Mouse (Mus musculus): ENCODE data around the gene Ssx2ip. TPM values are rescaled to one million over a fixed set of nuclear protein-coding genes. Genes with fewer than 3 reads are reported as not detected.

The Ssx2ip gene
- total RNA-seq (2014; fragmentation: Nextera tagmentation): 64.0 and 74.2 TPM in 2 replicates
- total RNA-seq (2017): 53.4 and 58.6 TPM in 2 replicates
- polyA plus RNA-seq (2012): 12.8 and 13.7 TPM in 2 replicates

DNA sequence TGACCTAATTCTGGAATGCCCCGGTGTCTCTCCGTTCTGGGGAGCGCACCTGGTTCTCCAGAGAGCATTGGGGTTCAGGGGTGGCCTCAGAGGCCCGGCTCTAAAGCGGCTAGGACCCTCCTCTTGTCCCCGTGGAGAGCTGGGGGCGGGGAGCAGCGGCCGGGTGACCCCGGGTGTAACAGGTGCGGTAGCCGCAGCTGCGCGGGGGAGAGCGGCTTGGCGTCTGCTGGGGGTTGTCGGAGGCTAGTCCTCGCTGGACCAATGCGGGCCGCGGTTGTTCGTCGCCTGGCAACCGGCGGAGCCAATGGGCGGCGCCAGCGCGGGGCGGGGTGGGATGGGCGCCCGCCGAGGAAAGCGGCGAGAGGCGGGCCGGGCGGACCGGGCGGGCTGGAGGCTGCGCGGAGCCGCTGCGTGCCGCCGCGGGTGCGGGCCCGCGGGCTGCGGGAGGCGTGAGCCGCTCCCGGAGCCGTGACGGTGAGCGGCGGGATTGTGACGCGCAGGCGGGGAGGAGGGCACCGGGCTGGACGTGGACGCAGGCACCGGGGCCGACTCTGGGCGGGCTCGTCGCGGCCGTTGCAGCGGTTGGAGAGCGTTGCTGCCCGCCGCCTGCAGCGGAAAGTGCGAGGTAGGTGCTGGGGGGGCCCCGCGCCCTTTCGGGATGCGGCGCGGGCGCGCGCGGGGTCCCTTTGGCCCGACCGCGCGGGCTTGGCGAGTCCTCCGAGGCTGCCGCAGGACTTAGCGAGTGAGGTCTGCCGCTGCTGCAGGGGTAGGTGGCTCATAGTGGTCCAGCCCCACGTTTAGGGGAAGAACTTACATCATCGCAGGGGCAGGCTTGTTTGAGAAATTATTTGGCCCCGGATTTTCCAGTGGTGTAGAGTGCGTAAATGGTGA is at the start of gene Ssx2ip:
Ssx2ip (plus strand) TSS at position 332 of the 891 bp plus-strand sequence.
- Histone ChIP-seq H3K4me1 (ENCODE audit: insufficient read depth, low read depth, low read length) (peaks cover 52% of the 10 kb centered on the region), H3K36me3 (replicated peaks) (peaks cover 32% of the 10 kb centered on the region), H3K9me3 (replicated peaks) (0 out of 2 replicates have a peak, but pooled peaks cover 5% of the 10 kb centered on the region), H3K4me3 (ENCODE audit: low read depth, low read length) (peak within 1 kb of the TSS; percentile 99), H3K27me3 (ENCODE audit: insufficient read depth, low read length) (no peaks in the 10 kb centered on the region)
- no peak for TF ChIP-seq CTCF (IDR thresholded peaks at IDR 0.05; ENCODE audit: low read depth, low read length)
- TF ChIP-seq GATA1 (IDR thresholded peaks at IDR 0.05; ENCODE audit: borderline replicate concordance, low read length): no peak
- TF ChIP-seq POLR2AphosphoS5 (IDR thresholded peaks at IDR 0.05; ENCODE audit: insufficient replicate concordance, low read depth, low read length): no peak
- no peak for TF ChIP-seq TAL1 (conservative IDR thresholded peaks at IDR 0.05; ENCODE audit: low read depth, low read length)
- no peak for TF ChIP-seq GATA2 (IDR thresholded peaks at IDR 0.05; ENCODE audit: borderline replicate concordance, low read depth, low read length)
- DNase-seq (ENCODE audit: low spot score): peak; percentile 100
- peak; percentile 85 for ATAC-seq (ENCODE audit: extremely low read depth, insufficient number of reproducible peaks, low FRiP score, poor library complexity, severe bottlenecking)

DNA sequence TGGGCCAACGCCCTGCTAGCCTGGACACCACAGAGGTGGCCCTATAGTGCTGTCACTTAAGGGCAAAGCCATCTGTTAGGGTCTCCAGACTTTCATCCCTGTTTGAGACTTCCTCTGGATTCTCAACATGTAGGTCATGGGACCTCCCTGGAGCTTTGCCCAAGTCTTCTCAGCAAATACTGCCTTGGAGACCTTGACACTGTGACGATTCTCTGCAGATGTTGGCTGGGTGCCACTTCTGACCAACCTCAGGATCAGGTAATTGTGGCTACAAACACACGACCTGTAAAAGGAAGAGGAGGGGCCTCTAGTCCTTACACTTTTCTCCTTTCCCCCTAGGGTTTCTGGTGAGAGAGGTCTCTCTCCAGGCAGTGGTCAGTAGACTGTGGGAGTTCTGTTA is 49.3 kb upstream of the Ssx2ip start:
- H3K4me3 ChIP-seq (ENCODE audit: low read depth, low read length): no peak overlapping the region
- no peaks in the 10 kb centered on the region for H3K9me3 ChIP-seq (replicated peaks)
- TF ChIP-seq GATA2 (IDR thresholded peaks at IDR 0.05; ENCODE audit: borderline replicate concordance, low read depth, low read length): no peak
- TF ChIP-seq POLR2AphosphoS5 (IDR thresholded peaks at IDR 0.05; ENCODE audit: insufficient replicate concordance, low read depth, low read length): no peak
- TF ChIP-seq CTCF (IDR thresholded peaks at IDR 0.05; ENCODE audit: low read depth, low read length): no peak
- no peak for TF ChIP-seq GATA1 (IDR thresholded peaks at IDR 0.05; ENCODE audit: borderline replicate concordance, low read length)
- TF ChIP-seq TAL1 (conservative IDR thresholded peaks at IDR 0.05; ENCODE audit: low read depth, low read length): no peak
- peaks cover 6% of the 10 kb centered on the region; the same call in 1 of the 2 replicates for H3K4me1 ChIP-seq (ENCODE audit: insufficient read depth, low read depth, low read length)
- DNase-seq (ENCODE audit: low spot score) (no peak), ATAC-seq (ENCODE audit: extremely low read depth, insufficient number of reproducible peaks, low FRiP score, poor library complexity, severe bottlenecking) (no peak)
- H3K27me3 ChIP-seq (ENCODE audit: insufficient read depth, low read length): no peaks in the 10 kb centered on the region
- H3K36me3 ChIP-seq (replicated peaks): no peaks in the 10 kb centered on the region

DNA sequence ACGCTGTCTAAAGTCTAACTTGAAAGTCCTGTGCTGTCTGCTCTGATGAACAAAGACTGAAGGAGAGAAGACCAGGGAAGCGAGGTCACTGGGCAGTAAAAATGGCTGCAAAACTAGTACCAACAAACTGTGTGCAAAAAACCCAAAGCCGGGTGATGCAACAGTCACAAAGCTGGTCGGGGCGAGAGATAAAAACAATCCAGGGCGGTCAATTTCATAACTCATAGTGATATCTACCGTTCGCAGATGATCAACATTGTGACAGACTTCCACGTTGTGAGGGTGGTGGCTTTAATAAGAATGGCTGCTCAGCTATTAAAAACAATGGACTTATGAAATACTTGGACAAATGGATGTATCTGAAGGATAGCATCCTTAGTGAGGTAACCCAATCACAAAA is 39.0 kb upstream of the Ssx2ip start:
- Histone ChIP-seq H3K4me1 (ENCODE audit: insufficient read depth, low read depth, low read length) (peaks cover 32% of the 10 kb centered on the region), H3K4me3 (ENCODE audit: low read depth, low read length) (no peak overlapping the region; the same call in 1 of the 2 replicates), H3K27me3 (ENCODE audit: insufficient read depth, low read length) (no peaks in the 10 kb centered on the region), H3K9me3 (replicated peaks) (no peaks in the 10 kb centered on the region), H3K36me3 (replicated peaks) (no peaks in the 10 kb centered on the region)
- DNase-seq (ENCODE audit: low spot score) (no peak), ATAC-seq (ENCODE audit: extremely low read depth, insufficient number of reproducible peaks, low FRiP score, poor library complexity, severe bottlenecking) (peak; percentile 42; the same call in 1 of the 2 replicates)
- TF ChIP-seq GATA2 (IDR thresholded peaks at IDR 0.05; ENCODE audit: borderline replicate concordance, low read depth, low read length) (no peak), TAL1 (conservative IDR thresholded peaks at IDR 0.05; ENCODE audit: low read depth, low read length) (peak; percentile 31; the same call in 1 of the 2 replicates)

DNA sequence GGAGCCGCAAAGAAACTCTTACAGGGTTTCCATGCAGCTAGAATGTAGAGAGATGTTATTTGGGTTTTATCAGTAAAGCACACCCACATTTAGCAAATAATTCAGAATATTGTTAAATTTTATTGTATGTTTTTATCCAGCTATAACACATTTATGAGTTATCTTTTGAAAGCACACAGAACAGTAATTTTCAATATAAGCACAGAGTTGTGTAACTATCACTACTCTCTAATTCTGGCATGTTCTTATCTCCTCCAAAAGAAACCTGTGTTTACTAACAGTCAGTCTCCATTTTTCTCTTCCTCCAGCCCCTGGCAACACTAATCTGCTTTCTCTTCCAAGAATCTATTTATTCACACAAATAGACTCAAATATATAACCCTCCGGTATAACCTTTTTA is 37.4 kb upstream of the Ssx2ip start:
- no peaks in the 10 kb centered on the region for H3K9me3 ChIP-seq (replicated peaks)
- no peaks in the 10 kb centered on the region for H3K27me3 ChIP-seq (ENCODE audit: insufficient read depth, low read length)
- ATAC-seq (ENCODE audit: extremely low read depth, insufficient number of reproducible peaks, low FRiP score, poor library complexity, severe bottlenecking): peak; percentile 56
- H3K4me3 ChIP-seq (ENCODE audit: low read depth, low read length): no peak overlapping the region
- DNase-seq (ENCODE audit: low spot score): no peak
- H3K36me3 ChIP-seq (replicated peaks): no peaks in the 10 kb centered on the region
- peaks cover 39% of the 10 kb centered on the region for H3K4me1 ChIP-seq (ENCODE audit: insufficient read depth, low read depth, low read length)
- TF ChIP-seq TAL1 (conservative IDR thresholded peaks at IDR 0.05; ENCODE audit: low read depth, low read length) (0 out of 2 replicates have a peak, but pooled peaks have one; percentile 6), GATA1 (IDR thresholded peaks at IDR 0.05; ENCODE audit: borderline replicate concordance, low read length) (no peak)

DNA sequence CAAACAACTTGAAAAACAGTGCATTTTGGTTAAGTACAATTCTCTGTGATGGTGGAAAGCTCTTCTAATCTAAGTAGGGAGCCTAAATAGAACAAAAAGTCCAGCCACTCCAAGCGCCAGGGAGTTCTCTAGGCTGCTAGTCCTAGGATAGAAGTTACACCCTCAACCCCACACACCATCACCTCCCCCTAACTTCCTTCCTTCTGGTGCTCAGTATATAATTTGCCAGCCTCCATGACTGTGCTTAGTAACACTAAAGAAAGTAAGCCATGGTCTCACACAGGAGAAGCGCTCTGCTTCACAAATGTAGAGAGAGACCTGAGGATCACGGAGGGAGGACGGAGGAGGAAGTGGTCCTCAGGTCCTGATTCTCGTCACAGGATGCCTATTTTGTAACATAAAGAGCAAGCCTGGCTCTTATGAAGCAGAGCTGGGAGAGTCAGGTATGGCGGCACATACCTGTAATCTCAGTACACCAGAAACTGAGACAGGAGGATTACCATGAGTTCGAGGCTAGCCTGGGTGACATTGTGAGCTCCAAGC is 33.8 kb upstream of the Ssx2ip start:
- no peak for DNase-seq (ENCODE audit: low spot score)
- TF ChIP-seq GATA1 (IDR thresholded peaks at IDR 0.05; ENCODE audit: borderline replicate concordance, low read length) (no peak), GATA2 (IDR thresholded peaks at IDR 0.05; ENCODE audit: borderline replicate concordance, low read depth, low read length) (no peak), CTCF (IDR thresholded peaks at IDR 0.05; ENCODE audit: low read depth, low read length) (no peak), TAL1 (conservative IDR thresholded peaks at IDR 0.05; ENCODE audit: low read depth, low read length) (no peak), POLR2AphosphoS5 (IDR thresholded peaks at IDR 0.05; ENCODE audit: insufficient replicate concordance, low read depth, low read length) (no peak)
- Histone ChIP-seq H3K27me3 (ENCODE audit: insufficient read depth, low read length) (no peaks in the 10 kb centered on the region), H3K9me3 (replicated peaks) (no peaks in the 10 kb centered on the region), H3K36me3 (replicated peaks) (no peaks in the 10 kb centered on the region), H3K4me3 (ENCODE audit: low read depth, low read length) (no peak overlapping the region), H3K4me1 (ENCODE audit: insufficient read depth, low read depth, low read length) (peaks cover 27% of the 10 kb centered on the region)
- ATAC-seq (ENCODE audit: extremely low read depth, insufficient number of reproducible peaks, low FRiP score, poor library complexity, severe bottlenecking): no peak

DNA sequence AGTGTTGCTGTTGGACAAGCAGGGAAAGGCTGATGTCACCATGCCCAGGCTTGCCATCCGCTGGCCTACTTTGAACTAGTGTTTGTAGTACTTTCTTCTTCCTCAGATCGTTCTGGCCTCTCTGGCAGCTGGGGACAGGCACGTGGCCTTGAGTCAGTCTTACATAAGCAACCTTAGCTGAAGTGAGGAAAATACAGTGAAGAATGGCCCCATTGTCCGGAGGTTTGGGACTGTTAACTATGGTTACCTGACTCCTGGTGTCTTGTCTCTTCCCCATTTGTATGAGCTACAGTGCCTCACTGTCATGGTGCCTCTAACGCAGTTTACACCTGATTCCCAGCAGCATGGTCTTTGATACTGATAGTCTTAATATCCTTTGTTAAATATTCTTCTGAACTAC is 33.2 kb upstream of the Ssx2ip start:
- Histone ChIP-seq H3K4me3 (ENCODE audit: low read depth, low read length) (no peak overlapping the region), H3K27me3 (ENCODE audit: insufficient read depth, low read length) (no peaks in the 10 kb centered on the region), H3K4me1 (ENCODE audit: insufficient read depth, low read depth, low read length) (peaks cover 27% of the 10 kb centered on the region), H3K36me3 (replicated peaks) (no peaks in the 10 kb centered on the region), H3K9me3 (replicated peaks) (no peaks in the 10 kb centered on the region)
- no peak for TF ChIP-seq POLR2AphosphoS5 (IDR thresholded peaks at IDR 0.05; ENCODE audit: insufficient replicate concordance, low read depth, low read length)
- TF ChIP-seq CTCF (IDR thresholded peaks at IDR 0.05; ENCODE audit: low read depth, low read length): no peak
- TF ChIP-seq TAL1 (conservative IDR thresholded peaks at IDR 0.05; ENCODE audit: low read depth, low read length): no peak
- TF ChIP-seq GATA2 (IDR thresholded peaks at IDR 0.05; ENCODE audit: borderline replicate concordance, low read depth, low read length): no peak
- TF ChIP-seq GATA1 (IDR thresholded peaks at IDR 0.05; ENCODE audit: borderline replicate concordance, low read length): no peak
- no peak for DNase-seq (ENCODE audit: low spot score)
- ATAC-seq (ENCODE audit: extremely low read depth, insufficient number of reproducible peaks, low FRiP score, poor library complexity, severe bottlenecking): no peak

All from G1E (cell line).